Mouse (Mus musculus): ENCODE measurements around the gene B4galnt1. TPM values are rescaled to one million over a fixed set of nuclear protein-coding genes. Genes with fewer than 3 reads are reported as not detected.

B4galnt1 gene
- total RNA-seq, 2 experiments from 2014 or later, result 116 to 123 TPM

DNA sequence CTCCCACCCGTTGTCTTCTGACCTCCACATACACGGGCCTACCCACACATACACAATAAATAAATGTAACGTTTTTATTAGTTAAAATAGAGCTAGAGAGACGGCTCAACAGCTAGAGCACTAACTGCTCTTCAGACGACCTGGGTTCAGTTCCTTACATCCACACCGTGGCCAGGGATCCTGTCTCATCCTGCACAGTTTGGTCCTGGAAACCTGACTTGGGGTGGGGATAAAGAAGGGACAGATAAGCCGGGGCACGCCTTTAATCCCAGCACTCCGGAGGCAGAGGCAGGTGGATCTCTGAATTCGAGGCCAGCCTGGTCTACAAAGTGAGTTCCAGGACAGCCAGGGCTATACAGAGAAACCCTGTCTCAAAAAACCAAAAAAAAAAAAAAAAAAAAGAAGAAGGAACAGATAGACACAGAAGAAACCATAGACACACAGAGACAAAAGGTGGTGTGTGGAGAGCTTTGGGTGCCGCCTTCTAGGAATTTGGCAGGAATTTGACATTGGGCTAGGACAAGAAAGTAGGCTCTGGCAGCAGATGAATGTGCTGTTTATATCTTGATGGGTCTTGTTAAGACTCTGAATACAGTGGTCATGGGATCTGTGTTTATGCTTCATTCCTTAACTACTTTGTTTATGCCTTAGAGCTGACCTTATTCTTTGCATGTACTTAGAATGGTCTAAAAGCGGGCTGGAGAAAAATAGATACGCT, 48.8 kb downstream of the B4galnt1 start:
- H3K27ac ChIP-seq, result no peak overlapping the region
- no peak for TF ChIP-seq CTCF (conservative IDR thresholded peaks at IDR 0.05)
- DNase-seq (ENCODE audit: low spot score in 2 of 2), result no peak
- no peak overlapping the region for H3K4me3 ChIP-seq

GRCm38 (mm10) chr10:127214422-127214803, 49.4 kb downstream of the B4galnt1 start:
- H3K27ac ChIP-seq, result no peak overlapping the region
- TF ChIP-seq CTCF (conservative IDR thresholded peaks at IDR 0.05), result no peak
- no peak overlapping the region for H3K4me3 ChIP-seq
- DNase-seq (ENCODE audit: low spot score in 2 of 2), result no peak

DNA sequence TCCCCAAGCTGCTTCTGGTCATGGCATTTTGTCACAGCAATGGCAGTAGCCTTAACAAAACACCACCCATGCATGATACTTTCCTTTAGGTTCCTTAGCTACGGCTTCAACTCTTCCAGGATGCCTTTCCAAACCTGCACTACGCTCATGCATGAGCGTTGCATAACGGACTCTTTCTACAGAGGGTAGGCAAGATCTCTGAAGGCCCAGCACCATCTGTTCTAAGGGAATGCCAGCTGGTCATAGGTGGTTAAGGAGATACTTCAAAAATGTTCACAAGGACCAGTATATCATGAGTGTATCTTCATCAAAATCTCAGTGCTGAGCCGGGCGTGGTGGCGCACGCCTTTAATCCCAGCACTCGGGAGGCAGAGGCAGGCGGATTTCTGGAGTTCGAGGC, 51.4 kb downstream of the B4galnt1 start:
- DNase-seq (ENCODE audit: low spot score in 2 of 2), result no peak
- no peak overlapping the region for H3K4me3 ChIP-seq
- TF ChIP-seq CTCF (conservative IDR thresholded peaks at IDR 0.05), result no peak
- H3K27ac ChIP-seq, result peak overlapping the region; percentile 18; the same call in 1 of the 2 replicates

- Histone ChIP-seq H3K27ac (no peak overlapping the region), H3K4me3 (no peak overlapping the region)
- DNase-seq (ENCODE audit: low spot score in 2 of 2), result no peak
- TF ChIP-seq CTCF (conservative IDR thresholded peaks at IDR 0.05), result no peak
Observed at GRCm38 (mm10) chr10:127217177-127217576, 52.2 kb downstream of the B4galnt1 start.

- no peak for DNase-seq (ENCODE audit: low spot score in 2 of 2)
- no peak for TF ChIP-seq CTCF (conservative IDR thresholded peaks at IDR 0.05)
- no peak overlapping the region for H3K27ac ChIP-seq
Observed at GRCm38 (mm10) chr10:127218339-127218738, 53.3 kb downstream of the B4galnt1 start.

More at GRCm38 (mm10) chr10:127218339-127218738, 53.3 kb downstream of the B4galnt1 start:
- no peak overlapping the region for H3K4me3 ChIP-seq

Other genes starting within 250 kb of the B4galnt1 start
- 100 to 1,000 TPM; 106 to 116 TPM for gene Ctdsp2, start 186.5 kb upstream of the B4galnt1 start, total RNA-seq (2021)
- under 1 TPM; 0.32 to 0.87 TPM for gene Avil, start 164.5 kb upstream of the B4galnt1 start, total RNA-seq (2021)
- 10 to 100 TPM; 29.7 to 30.1 TPM for gene Tsfm, start 134.4 kb upstream of the B4galnt1 start, total RNA-seq (2021)
- 10 to 100 TPM; 12.7 to 14.0 TPM for gene Mettl1, start 123.8 kb upstream of the B4galnt1 start, total RNA-seq (2021)
- under 1 TPM; 0.12 to 0.20 TPM for gene Eef1akmt3, start 123.7 kb upstream of the B4galnt1 start, total RNA-seq (2021)
- gene Cyp27b1, start 117.0 kb upstream of the B4galnt1 start, total RNA-seq (2021), result 1 to 10 TPM; 1.0 to 1.1 TPM
- 10 to 100 TPM; 19.8 TPM for gene March9, start 105.0 kb upstream of the B4galnt1 start, total RNA-seq (2021)
- 10 to 100 TPM; 84.6 to 94.8 TPM for gene Cdk4, start 101.7 kb upstream of the B4galnt1 start, total RNA-seq (2021)
- gene Tspan31, start 95.0 kb upstream of the B4galnt1 start, total RNA-seq (2021), result 10 to 100 TPM; 57.2 to 62.1 TPM
- 100 to 1,000 TPM; 820 to 844 TPM for gene Agap2, start 89.9 kb upstream of the B4galnt1 start, total RNA-seq (2021)
- 100 to 1,000 TPM; 100 to 102 TPM for gene Os9, start 44.1 kb upstream of the B4galnt1 start, total RNA-seq (2021)
- gene Slc26a10, start 15.4 kb downstream of the B4galnt1 start, total RNA-seq (2021), result 10 to 100 TPM; 21.9 to 25.4 TPM
- 100 to 1,000 TPM; 395 to 408 TPM for gene Arhgef25, start 24.9 kb downstream of the B4galnt1 start, total RNA-seq (2021)
- 100 to 1,000 TPM; 227 to 255 TPM for gene Dtx3, start 30.5 kb downstream of the B4galnt1 start, total RNA-seq (2021)
- 10 to 100 TPM; 98.0 to 98.6 TPM for gene Pip4k2c, start 46.4 kb downstream of the B4galnt1 start, total RNA-seq (2021)
- gene Kif5a, start 98.1 kb downstream of the B4galnt1 start, total RNA-seq (2021), result 100 to 1,000 TPM; 715 to 773 TPM
- gene Dctn2, start 101.1 kb downstream of the B4galnt1 start, total RNA-seq (2021), result 100 to 1,000 TPM; 259 to 272 TPM
- gene Mbd6, start 123.8 kb downstream of the B4galnt1 start, total RNA-seq (2021), result 10 to 100 TPM; 54.3 to 60.6 TPM
- 10 to 100 TPM; 55.6 to 60.0 TPM for gene Mars, start 146.6 kb downstream of the B4galnt1 start, total RNA-seq (2021)
- under 1 TPM; 0.56 to 0.79 TPM for gene Arhgap9, start 156.7 kb downstream of the B4galnt1 start, total RNA-seq (2021)
- gene Gli1, start 176.7 kb downstream of the B4galnt1 start, total RNA-seq (2021), result 1 to 10 TPM; 2.5 to 3.1 TPM
- not detected for gene Inhbe, start 189.2 kb downstream of the B4galnt1 start, total RNA-seq (2021)
- gene Inhbc, start 205.2 kb downstream of the B4galnt1 start, total RNA-seq (2021), result not detected
- 100 to 1,000 TPM; 153 to 170 TPM for gene R3hdm2, start 215.1 kb downstream of the B4galnt1 start, total RNA-seq (2021)

Data from layer of hippocampus, adult 2 months (tissue).